Mouse (Mus musculus) ES-Bruce4 (cell line): ENCODE measurements around the gene Frmpd4.

ENCODE experiments used
- CTCF ChIP-seq: IDR thresholded peaks from one replicate; pipeline ENCODE4 v1.8.1; 2011; ENCODE audit warnings: low read depth, low read length
- EP300 ChIP-seq: IDR thresholded peaks from 2 replicates; pipeline ENCODE4 v1.6.1; 2011; ENCODE audit warnings: low read depth, low read length; ENCODE audit not compliant: insufficient read depth
- POLR2A ChIP-seq: IDR thresholded peaks from one replicate; pipeline ENCODE4 v1.8.1; 2011; ENCODE audit warnings: low read length; ENCODE audit not compliant: insufficient read depth

DNA sequence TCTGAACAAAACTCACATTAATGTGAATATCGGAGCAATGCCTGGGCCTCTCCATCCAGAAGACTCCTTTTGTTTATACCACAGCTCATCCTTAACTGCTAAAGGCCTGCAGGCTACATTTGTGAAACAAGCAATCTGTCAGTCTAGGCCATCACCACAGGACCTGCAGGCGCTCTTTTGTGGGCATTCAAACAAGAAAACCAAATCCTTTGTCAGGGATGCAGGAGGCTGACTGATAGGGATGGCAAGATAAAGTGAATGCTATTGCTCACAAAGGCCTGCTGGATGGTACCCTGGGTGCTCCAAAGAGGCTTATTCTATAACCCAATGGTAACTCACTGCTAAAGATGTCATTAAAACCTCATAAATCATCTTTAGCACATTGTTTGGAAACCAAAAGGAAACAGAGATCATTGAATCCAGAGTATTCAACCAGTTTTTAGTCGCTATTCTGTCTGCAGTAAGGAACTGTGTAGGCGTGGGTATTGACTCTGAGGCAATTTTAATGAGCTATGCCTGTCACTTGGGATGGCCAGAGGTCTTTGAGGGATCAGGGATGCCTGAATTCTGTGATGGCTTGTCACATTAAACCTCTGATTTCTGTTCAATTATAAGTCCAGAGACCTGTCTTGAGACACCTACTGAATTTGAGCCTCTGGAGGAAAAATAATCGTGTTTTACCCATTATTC is 922.1 kb downstream of the Frmpd4 start:
- TF ChIP-seq POLR2A: no peak
- TF ChIP-seq CTCF: no peak
- no peak for TF ChIP-seq EP300
